Mouse (Mus musculus): ENCODE measurements around the gene Ccser1. TPM values are rescaled to one million over a fixed set of nuclear protein-coding genes. Genes with fewer than 3 reads are reported as not detected.

The Ccser1 gene
- polyA plus RNA-seq, 1 experiment from 2014 or later = 25.1 TPM

GRCm38 (mm10) chr6:61522108-61522507, 342.0 kb downstream of the Ccser1 start:
- H3K4me1 ChIP-seq = no peaks in the 10 kb centered on the region
- ATAC-seq (replicated peaks) = peak; percentile 60; the same call in 1 of the 2 replicates
- H3K4me3 ChIP-seq = no peak overlapping the region
- no peak overlapping the region for H3K9ac ChIP-seq
- no peaks in the 10 kb centered on the region for H3K9me3 ChIP-seq
- H3K4me2 ChIP-seq = no peak overlapping the region
- H3K27me3 ChIP-seq (replicated peaks) = no peaks in the 10 kb centered on the region
- no peak overlapping the region for H3K27ac ChIP-seq
- no peaks in the 10 kb centered on the region for H3K36me3 ChIP-seq (replicated peaks)
- WGBS = 29% methylated on average over 3 of the region's 3 CpGs

DNA sequence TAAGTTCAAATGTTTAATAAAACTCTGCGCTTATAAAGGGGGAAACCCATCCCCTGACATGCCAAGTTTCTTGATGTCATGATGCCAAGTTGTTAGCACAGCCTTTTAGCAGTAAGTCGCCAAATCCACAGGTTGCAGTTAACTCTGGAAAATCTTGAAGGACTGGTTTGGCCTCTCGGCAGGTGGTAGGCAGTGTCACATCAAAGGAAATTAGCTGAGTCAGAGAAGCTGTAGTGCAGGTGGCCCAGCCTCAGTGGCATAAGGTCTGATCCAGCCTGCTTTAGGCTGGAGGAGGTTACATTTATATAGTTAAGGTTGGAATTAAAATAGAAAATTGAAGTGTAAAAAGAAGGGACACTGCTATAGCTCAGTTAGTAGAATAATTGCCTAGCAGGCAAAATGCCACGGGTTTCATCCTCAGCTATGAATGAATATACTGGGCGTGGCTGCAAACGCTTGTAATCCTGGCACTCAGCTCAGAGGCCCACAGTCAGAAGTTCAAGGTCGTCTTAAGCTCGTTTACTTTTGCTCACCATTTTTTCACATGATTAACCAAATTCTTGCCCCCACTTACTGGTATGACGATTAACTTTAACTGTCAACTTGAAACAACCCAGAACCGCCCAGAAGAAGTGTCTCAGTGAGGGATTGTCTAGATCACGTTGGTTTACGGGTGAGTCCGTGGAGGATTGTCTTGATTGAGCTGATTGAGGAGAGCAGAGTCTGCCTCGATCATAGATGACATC, 343.8 kb downstream of the Ccser1 start:
- H3K4me1 ChIP-seq = no peaks in the 10 kb centered on the region
- no peaks in the 10 kb centered on the region for H3K9me3 ChIP-seq
- H3K27ac ChIP-seq = no peak overlapping the region
- no peak overlapping the region for H3K4me2 ChIP-seq
- no peaks in the 10 kb centered on the region for H3K27me3 ChIP-seq (replicated peaks)
- no peaks in the 10 kb centered on the region for H3K36me3 ChIP-seq (replicated peaks)
- ATAC-seq (replicated peaks) = no peak
- 51% methylated on average over 14 of the region's 14 CpGs for WGBS
- no peak overlapping the region for H3K4me3 ChIP-seq
- H3K9ac ChIP-seq = no peak overlapping the region

- H3K27ac ChIP-seq = no peak overlapping the region
- ATAC-seq (replicated peaks) = no peak
- H3K27me3 ChIP-seq (replicated peaks) = no peaks in the 10 kb centered on the region
Observed at GRCm38 (mm10) chr6:61540732-61541131, 360.6 kb downstream of the Ccser1 start.

DNA sequence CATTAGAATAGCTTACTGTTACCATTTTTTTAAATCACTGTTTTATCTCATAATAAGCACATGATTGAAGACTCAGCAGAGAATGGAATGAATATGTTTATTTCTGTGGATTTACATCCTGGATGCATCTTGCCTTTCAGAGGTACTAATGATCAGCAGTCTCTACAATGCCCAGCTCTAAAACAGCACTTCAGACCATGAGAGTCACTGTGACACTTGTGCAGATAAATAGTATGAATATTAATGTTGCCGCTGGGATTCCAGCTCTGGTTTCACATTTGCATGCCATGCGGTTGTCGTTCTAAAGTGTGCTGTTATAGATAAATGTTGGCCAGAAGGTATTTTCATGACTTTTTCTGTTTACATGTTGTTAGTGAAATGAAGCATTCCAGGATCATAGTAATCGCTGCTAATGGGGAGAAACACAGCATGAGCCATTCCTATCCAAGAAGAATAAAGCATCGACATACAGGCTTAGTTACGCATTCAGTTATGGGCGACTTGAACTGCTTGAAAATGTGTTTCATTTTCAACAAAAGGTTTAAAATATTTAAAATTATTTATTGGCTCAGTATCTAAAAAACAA, 363.4 kb downstream of the Ccser1 start:
- 20% methylated on average over 7 of the region's 7 CpGs for WGBS
- Histone ChIP-seq H3K9me3 (no peaks in the 10 kb centered on the region), H3K4me1 (peaks cover 9% of the 10 kb centered on the region; the same call in 1 of the 2 replicates), H3K4me3 (peak overlapping the region; percentile 5; the same call in 1 of the 2 replicates), H3K9ac (no peak overlapping the region), H3K27ac (0 out of 2 replicates have a peak overlapping the region, but pooled peaks have one; percentile 12), H3K27me3 (replicated peaks) (no peaks in the 10 kb centered on the region), H3K36me3 (replicated peaks) (no peaks in the 10 kb centered on the region), H3K4me2 (peak overlapping the region; percentile 34; the same call in 1 of the 2 replicates)
- peak; percentile 85 for ATAC-seq (replicated peaks)

More at GRCm38 (mm10) chr6:61540732-61541131, 360.6 kb downstream of the Ccser1 start:
- peaks cover 9% of the 10 kb centered on the region; the same call in 1 of the 2 replicates for H3K4me1 ChIP-seq
- no peak overlapping the region for H3K9ac ChIP-seq
- no peak overlapping the region for H3K4me3 ChIP-seq
- H3K9me3 ChIP-seq = no peaks in the 10 kb centered on the region
- no peak overlapping the region for H3K4me2 ChIP-seq
- H3K36me3 ChIP-seq (replicated peaks) = no peaks in the 10 kb centered on the region

DNA sequence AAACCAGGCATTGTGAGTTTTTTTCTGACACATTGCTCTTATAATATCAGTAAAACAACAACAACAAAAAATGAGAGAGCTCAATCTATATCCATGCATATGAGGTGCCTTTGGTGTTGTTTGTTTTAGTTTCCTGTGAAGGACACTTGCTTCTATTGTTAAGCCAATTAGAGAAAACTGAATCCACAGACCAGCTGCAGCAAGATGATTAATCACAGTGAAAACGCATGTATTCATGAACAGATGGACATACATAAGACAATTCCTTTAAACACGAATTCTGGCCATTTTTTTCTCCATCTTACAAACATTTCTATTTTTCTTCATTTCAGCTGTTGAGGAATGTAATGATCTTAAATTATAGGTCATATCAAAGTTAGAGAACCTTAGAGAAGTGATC, 387.4 kb downstream of the Ccser1 start:
- ATAC-seq (replicated peaks) = no peak
- Histone ChIP-seq H3K27me3 (replicated peaks) (no peaks in the 10 kb centered on the region), H3K9me3 (no peaks in the 10 kb centered on the region), H3K4me1 (no peaks in the 10 kb centered on the region), H3K4me2 (no peak overlapping the region), H3K27ac (no peak overlapping the region), H3K36me3 (replicated peaks) (no peaks in the 10 kb centered on the region), H3K4me3 (no peak overlapping the region), H3K9ac (no peak overlapping the region)
- WGBS = 65% methylated on average over 2 of the region's 2 CpGs

- no peaks in the 10 kb centered on the region for H3K36me3 ChIP-seq (replicated peaks)
- whole genome bisulfite sequencing = 89% methylated on average over 8 of the region's 8 CpGs
Observed at GRCm38 (mm10) chr6:61567967-61568366, 387.8 kb downstream of the Ccser1 start.

DNA sequence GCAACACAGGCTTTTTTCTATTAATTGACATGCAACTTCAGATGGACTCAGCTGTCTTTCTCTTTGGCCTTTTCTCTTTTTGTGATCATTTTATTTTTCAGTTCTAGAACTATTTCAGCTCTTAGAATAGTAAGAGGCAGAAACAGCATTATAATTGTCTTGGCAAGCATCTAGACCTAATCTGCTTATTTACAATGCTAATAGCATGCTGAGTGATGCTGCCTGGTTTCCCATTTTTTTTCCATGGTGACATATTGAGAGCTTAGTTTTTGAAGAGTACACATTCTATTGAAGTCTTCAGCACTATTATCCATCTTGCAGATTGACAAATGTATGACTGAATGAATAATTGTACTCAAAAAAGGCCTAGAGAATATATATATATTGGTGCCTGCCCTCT, 401.6 kb downstream of the Ccser1 start:
- no peaks in the 10 kb centered on the region for H3K36me3 ChIP-seq (replicated peaks)
- H3K9me3 ChIP-seq = no peaks in the 10 kb centered on the region
- no peak overlapping the region for H3K27ac ChIP-seq
- H3K4me3 ChIP-seq = no peak overlapping the region
- H3K4me2 ChIP-seq = no peak overlapping the region
- no peaks in the 10 kb centered on the region for H3K4me1 ChIP-seq
- H3K27me3 ChIP-seq (replicated peaks) = no peaks in the 10 kb centered on the region
- H3K9ac ChIP-seq = no peak overlapping the region
- ATAC-seq (replicated peaks) = no peak

More at GRCm38 (mm10) chr6:61567967-61568366, 387.8 kb downstream of the Ccser1 start:
- Histone ChIP-seq H3K9ac (no peak overlapping the region), H3K4me1 (no peaks in the 10 kb centered on the region), H3K9me3 (no peaks in the 10 kb centered on the region), H3K27me3 (replicated peaks) (no peaks in the 10 kb centered on the region), H3K27ac (no peak overlapping the region), H3K4me3 (no peak overlapping the region), H3K4me2 (no peak overlapping the region)
- no peak for ATAC-seq (replicated peaks)

- WGBS = 68% methylated on average over 2 of the region's 2 CpGs
- H3K4me2 ChIP-seq = no peak overlapping the region
- H3K9me3 ChIP-seq = no peaks in the 10 kb centered on the region
- no peaks in the 10 kb centered on the region for H3K27me3 ChIP-seq (replicated peaks)
- no peak overlapping the region for H3K4me3 ChIP-seq
- H3K36me3 ChIP-seq (replicated peaks) = no peaks in the 10 kb centered on the region
- no peak overlapping the region for H3K9ac ChIP-seq
- ATAC-seq (replicated peaks) = no peak
- H3K4me1 ChIP-seq = no peaks in the 10 kb centered on the region
- no peak overlapping the region for H3K27ac ChIP-seq
Observed at GRCm38 (mm10) chr6:61588999-61589398, 408.9 kb downstream of the Ccser1 start.

DNA sequence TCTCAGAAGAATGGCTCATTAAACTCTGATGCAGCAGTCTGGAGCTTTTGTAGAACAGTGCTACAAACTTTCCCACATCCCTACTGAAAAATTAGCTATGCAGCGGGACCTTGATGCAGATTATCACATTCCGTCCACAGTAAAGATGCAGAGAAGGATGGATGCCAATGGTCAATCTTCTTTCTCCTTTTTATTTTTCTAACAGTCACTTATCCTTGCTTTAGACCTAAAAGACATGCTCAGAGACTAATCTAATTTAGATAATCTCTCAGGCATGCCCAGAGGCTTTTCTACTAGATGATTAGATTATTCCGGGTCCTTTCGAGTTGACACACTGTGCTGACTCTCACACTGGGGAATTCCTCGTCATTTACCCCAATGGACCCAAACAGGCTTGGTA, 421.8 kb downstream of the Ccser1 start:
- Histone ChIP-seq H3K9me3 (no peaks in the 10 kb centered on the region), H3K36me3 (replicated peaks) (no peaks in the 10 kb centered on the region), H3K27ac (no peak overlapping the region), H3K4me2 (no peak overlapping the region), H3K9ac (no peak overlapping the region), H3K4me1 (no peaks in the 10 kb centered on the region), H3K27me3 (replicated peaks) (no peaks in the 10 kb centered on the region), H3K4me3 (no peak overlapping the region)
- peak; percentile 62 for ATAC-seq (replicated peaks)
- WGBS = 34% methylated on average over 5 of the region's 5 CpGs

GRCm38 (mm10) chr6:61614920-61615319, 434.8 kb downstream of the Ccser1 start:
- no peak overlapping the region for H3K9ac ChIP-seq
- H3K4me2 ChIP-seq = no peak overlapping the region
- H3K27ac ChIP-seq = no peak overlapping the region
- 76% methylated on average over 4 of the region's 4 CpGs for WGBS
- H3K4me3 ChIP-seq = no peak overlapping the region
- no peak for ATAC-seq (replicated peaks)
- H3K27me3 ChIP-seq (replicated peaks) = no peaks in the 10 kb centered on the region
- no peaks in the 10 kb centered on the region for H3K4me1 ChIP-seq
- no peaks in the 10 kb centered on the region for H3K36me3 ChIP-seq (replicated peaks)
- H3K9me3 ChIP-seq = no peaks in the 10 kb centered on the region

DNA sequence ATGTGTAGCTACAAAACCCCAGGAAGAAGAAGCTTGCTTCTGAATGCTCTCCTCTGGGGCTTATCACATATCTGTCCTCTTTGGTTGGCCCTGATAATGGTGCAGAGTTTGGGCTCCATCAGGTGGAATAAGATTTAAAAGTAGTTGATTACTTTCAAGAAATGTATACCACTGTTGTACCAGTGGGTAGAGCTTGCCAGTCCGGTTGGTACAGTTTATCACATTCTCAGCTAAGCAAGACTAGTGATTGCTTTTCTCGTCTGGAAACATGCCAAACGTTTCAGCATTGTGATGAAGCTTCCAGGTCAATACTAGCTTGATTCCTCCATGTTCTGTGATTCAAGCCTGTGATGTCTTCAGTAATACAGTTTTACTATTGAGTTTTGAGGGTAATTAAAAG, 441.6 kb downstream of the Ccser1 start:
- Histone ChIP-seq H3K9ac (no peak overlapping the region), H3K36me3 (replicated peaks) (no peaks in the 10 kb centered on the region), H3K27ac (no peak overlapping the region), H3K4me3 (no peak overlapping the region), H3K9me3 (no peaks in the 10 kb centered on the region), H3K27me3 (replicated peaks) (no peaks in the 10 kb centered on the region), H3K4me2 (no peak overlapping the region), H3K4me1 (no peaks in the 10 kb centered on the region)
- 81% methylated on average over 3 of the region's 3 CpGs for WGBS
- no peak for ATAC-seq (replicated peaks)

GRCm38 (mm10) chr6:61661414-61661813, 481.3 kb downstream of the Ccser1 start:
- Histone ChIP-seq H3K9me3 (no peaks in the 10 kb centered on the region), H3K9ac (no peak overlapping the region), H3K4me3 (no peak overlapping the region), H3K4me1 (no peaks in the 10 kb centered on the region), H3K27me3 (replicated peaks) (no peaks in the 10 kb centered on the region), H3K27ac (no peak overlapping the region), H3K36me3 (replicated peaks) (no peaks in the 10 kb centered on the region), H3K4me2 (no peak overlapping the region)
- ATAC-seq (replicated peaks) = no peak

- H3K9ac ChIP-seq = no peak overlapping the region
- 91% methylated on average over 1 of the region's 1 CpGs for WGBS
- no peaks in the 10 kb centered on the region for H3K4me1 ChIP-seq
- H3K27me3 ChIP-seq (replicated peaks) = no peaks in the 10 kb centered on the region
- no peaks in the 10 kb centered on the region for H3K36me3 ChIP-seq (replicated peaks)
- no peaks in the 10 kb centered on the region for H3K9me3 ChIP-seq
- no peak overlapping the region for H3K27ac ChIP-seq
- no peak overlapping the region for H3K4me2 ChIP-seq
- no peak for ATAC-seq (replicated peaks)
- H3K4me3 ChIP-seq = no peak overlapping the region
Observed at GRCm38 (mm10) chr6:61664572-61664971, 484.4 kb downstream of the Ccser1 start.

Measured in midbrain, embryonic 15.5 days (tissue).